Mouse (Mus musculus) G1E (cell line): ENCODE data around the gene Tspan5. TPM values are rescaled to one million over a fixed set of nuclear protein-coding genes. Genes with fewer than 3 reads are reported as not detected.

Experiments used
- ATAC-seq: 2 replicates; pipeline ENCODE4 v1.8.0; 2016; ENCODE audit warnings: mild to moderate bottlenecking; ENCODE audit not compliant: insufficient number of reproducible peaks, poor library complexity, low FRiP score, severe bottlenecking; ENCODE audit errors: extremely low read depth
- DNase-seq: peaks from one replicate; pipeline ENCODE4 v3.0.0; 2012; ENCODE audit warnings: low spot score
- H3K27me3 ChIP-seq: 2 replicates; pipeline ENCODE4 v1.6.1; 2012; ENCODE audit warnings: mild to moderate bottlenecking, low read length, inconsistent platforms; ENCODE audit not compliant: insufficient read depth
- H3K36me3 ChIP-seq: replicated peaks from 2 replicates; pipeline ENCODE3; 2012; ENCODE audit warnings: mild to moderate bottlenecking, inconsistent platforms
- H3K4me1 ChIP-seq: 2 replicates; pipeline ENCODE4 v1.6.1; 2012; ENCODE audit warnings: low read depth, low read length, inconsistent platforms, mixed read lengths; ENCODE audit not compliant: insufficient read depth
- H3K4me3 ChIP-seq: 2 replicates; pipeline ENCODE4 v1.5.1; 2012; ENCODE audit warnings: low read depth, mild to moderate bottlenecking, inconsistent platforms, low read length, moderate library complexity, mixed read lengths
- H3K9me3 ChIP-seq: replicated peaks from 2 replicates; pipeline ENCODE4 v1.6.1; 2012; ENCODE audit warnings: inconsistent platforms
- CTCF ChIP-seq: IDR thresholded peaks from 2 replicates; pipeline ENCODE4 v1.5.1; 2012; ENCODE audit warnings: low read depth, low read length, inconsistent platforms, mixed read lengths
- GATA1 ChIP-seq: IDR thresholded peaks from 2 replicates; pipeline ENCODE4 v1.6.1; 2012; ENCODE audit warnings: borderline replicate concordance, low read length, inconsistent platforms, mixed read lengths
- GATA2 ChIP-seq: IDR thresholded peaks from 2 replicates; pipeline ENCODE4 v1.6.1; 2012; ENCODE audit warnings: low read depth, low read length, inconsistent platforms, borderline replicate concordance
- POLR2AphosphoS5 ChIP-seq: IDR thresholded peaks from 2 replicates; pipeline ENCODE4 v1.6.1; 2012; ENCODE audit warnings: low read depth, low read length, inconsistent platforms; ENCODE audit not compliant: insufficient replicate concordance
- TAL1 ChIP-seq: conservative IDR thresholded peaks from 2 replicates; pipeline ENCODE4 v1.6.1; 2012; ENCODE audit warnings: low read depth, low read length, inconsistent platforms, mixed read lengths
- polyA plus RNA-seq: library from polyadenylated mRNA; stranded (reverse); fragments of >175 nt; gene quantifications from 2 replicates; pipeline ENCODE4 v1.2.3, GENCODE M21; 2012
- total RNA-seq, 2 experiments: library from RNA; stranded (forward) in 1 of 2; stranded (reverse) in 1 of 2; fragments of 200-1000 nt in 1 of 2; fragments of >200 nt in 1 of 2; fragmentation: Nextera tagmentation in 1 of 2; gene quantifications; 2 replicates each; pipeline ENCODE4 v1.2.3; 2014 to 2017

Gene Tspan5
- total and polyA plus RNA-seq, 3 experiments: 0.05 TPM; not detected in 2

DNA sequence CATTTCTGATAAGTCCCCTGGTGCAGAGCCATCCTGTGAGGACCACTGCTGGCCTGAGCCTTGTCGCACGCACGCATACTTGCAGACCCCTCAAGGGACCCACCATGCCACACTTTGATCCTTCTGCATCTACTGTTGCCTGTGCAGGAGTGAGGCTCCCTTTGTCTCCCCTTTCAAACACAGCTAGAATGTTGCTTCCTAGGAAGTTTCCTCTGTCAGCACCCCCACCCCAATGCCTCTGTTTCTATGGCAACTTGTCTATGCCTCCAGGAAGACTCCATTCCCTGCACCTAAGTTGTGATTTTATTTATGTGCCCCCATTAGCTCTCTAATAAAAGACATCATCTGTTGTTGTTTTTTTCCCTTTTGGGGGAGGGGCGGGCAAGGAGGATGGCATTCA is 115.0 kb downstream of the Tspan5 start:
- DNase-seq (no peak), ATAC-seq (no peak)
- H3K9me3 ChIP-seq: no peaks in the 10 kb centered on the region
- no peak overlapping the region for H3K4me3 ChIP-seq
- no peaks in the 10 kb centered on the region for H3K36me3 ChIP-seq
- H3K4me1 ChIP-seq: no peaks in the 10 kb centered on the region
- peaks cover 5% of the 10 kb centered on the region; the same call in 1 of the 2 replicates for H3K27me3 ChIP-seq
- TF ChIP-seq TAL1 (no peak), CTCF (no peak), POLR2AphosphoS5 (no peak)

DNA sequence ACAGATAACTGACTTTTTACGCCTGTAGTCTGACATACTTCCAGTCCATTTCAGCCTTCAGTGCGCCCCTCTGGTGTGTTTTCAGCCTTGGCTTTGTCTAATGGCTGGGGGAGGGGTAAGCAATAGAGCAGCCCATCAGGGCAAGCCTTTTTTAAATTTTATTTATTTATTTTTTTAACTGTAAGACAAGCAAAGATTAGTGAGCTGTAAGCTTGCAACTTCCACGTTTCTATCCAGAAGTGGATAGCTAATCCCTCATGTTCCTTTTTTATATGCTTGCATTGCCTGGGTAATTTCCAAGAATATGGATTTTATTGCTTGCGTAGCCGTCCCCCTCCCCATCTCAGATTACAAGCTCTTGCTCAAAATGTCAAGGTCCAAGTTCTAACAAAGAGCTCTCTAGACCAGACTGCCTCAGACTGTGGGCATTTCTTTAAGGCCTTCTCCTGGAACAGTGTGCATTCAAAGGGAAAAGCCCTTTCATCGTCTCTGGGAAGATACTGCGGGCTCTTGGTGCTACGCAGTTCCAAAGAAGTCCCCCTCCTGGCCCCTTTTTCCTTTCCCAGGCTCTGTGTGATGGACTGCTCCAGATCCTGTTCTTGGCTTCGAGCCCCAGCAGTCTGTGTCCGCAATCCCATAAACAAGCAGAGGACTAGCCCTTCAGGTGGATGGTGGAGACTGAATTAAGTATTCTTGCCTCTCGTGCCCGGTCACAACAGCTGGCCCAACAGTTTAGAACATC is 116.0 kb downstream of the Tspan5 start:
- TF ChIP-seq GATA1 (no peak), TAL1 (no peak), GATA2 (no peak), POLR2AphosphoS5 (no peak), CTCF (no peak)
- H3K27me3 ChIP-seq: peaks cover 6% of the 10 kb centered on the region; the same call in 1 of the 2 replicates
- ATAC-seq: no peak
- DNase-seq: no peak
- H3K4me1 ChIP-seq: no peaks in the 10 kb centered on the region
- no peaks in the 10 kb centered on the region for H3K36me3 ChIP-seq
- H3K9me3 ChIP-seq: no peaks in the 10 kb centered on the region
- no peak overlapping the region for H3K4me3 ChIP-seq

DNA sequence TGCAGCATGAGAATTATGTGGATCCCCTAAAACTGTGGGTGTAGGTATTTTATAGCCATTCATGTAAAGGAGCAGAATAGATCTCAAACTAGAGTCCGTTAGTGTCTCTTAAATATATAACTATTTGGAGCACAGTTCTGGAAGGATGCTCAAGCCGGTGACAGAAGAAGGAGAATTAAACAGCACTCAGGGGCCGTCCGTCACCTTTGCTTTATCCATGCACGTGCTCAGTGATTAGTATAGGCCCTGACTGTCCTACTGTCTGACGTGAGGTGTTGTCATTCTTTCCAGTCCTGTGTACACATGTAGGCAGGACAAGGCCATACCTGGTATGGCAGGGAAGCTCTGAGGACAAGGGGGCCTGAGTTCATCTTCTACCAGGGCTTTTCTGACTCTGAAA is 116.7 kb downstream of the Tspan5 start:
- H3K4me1 ChIP-seq: no peaks in the 10 kb centered on the region
- ATAC-seq: no peak
- H3K9me3 ChIP-seq: no peaks in the 10 kb centered on the region
- no peaks in the 10 kb centered on the region for H3K36me3 ChIP-seq
- no peak for DNase-seq
- H3K27me3 ChIP-seq: peaks cover 8% of the 10 kb centered on the region; the same call in 1 of the 2 replicates
- no peak overlapping the region for H3K4me3 ChIP-seq
- no peak for TF ChIP-seq POLR2AphosphoS5
- no peak for TF ChIP-seq TAL1
- no peak for TF ChIP-seq CTCF

DNA sequence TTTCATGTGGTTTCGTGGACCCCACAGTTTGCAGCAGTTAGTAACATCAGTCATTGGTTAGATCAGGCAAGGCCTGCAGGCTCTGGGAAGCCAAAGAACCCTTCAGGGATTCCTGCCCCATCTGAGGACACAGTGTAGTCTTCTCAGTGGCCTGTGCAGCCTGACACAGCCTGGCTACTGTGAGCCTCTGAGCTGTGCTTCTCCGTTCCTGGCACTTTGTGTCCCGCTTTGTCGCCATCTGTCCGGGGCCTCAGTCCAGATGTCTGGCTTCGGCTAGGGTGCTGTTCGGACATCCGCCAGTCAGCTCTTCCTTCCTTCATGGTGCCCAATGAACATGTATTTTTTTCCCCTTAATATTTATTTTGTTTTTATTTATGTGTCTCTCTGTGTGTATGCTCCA is 117.2 kb downstream of the Tspan5 start:
- no peak overlapping the region for H3K4me3 ChIP-seq
- no peak for ATAC-seq
- TF ChIP-seq POLR2AphosphoS5: no peak
- TF ChIP-seq GATA1: no peak
- TF ChIP-seq TAL1: no peak
- no peak for TF ChIP-seq CTCF
- TF ChIP-seq GATA2: no peak
- H3K9me3 ChIP-seq: no peaks in the 10 kb centered on the region
- H3K27me3 ChIP-seq: peaks cover 8% of the 10 kb centered on the region; the same call in 1 of the 2 replicates
- no peak for DNase-seq
- no peaks in the 10 kb centered on the region for H3K4me1 ChIP-seq
- H3K36me3 ChIP-seq: no peaks in the 10 kb centered on the region

DNA sequence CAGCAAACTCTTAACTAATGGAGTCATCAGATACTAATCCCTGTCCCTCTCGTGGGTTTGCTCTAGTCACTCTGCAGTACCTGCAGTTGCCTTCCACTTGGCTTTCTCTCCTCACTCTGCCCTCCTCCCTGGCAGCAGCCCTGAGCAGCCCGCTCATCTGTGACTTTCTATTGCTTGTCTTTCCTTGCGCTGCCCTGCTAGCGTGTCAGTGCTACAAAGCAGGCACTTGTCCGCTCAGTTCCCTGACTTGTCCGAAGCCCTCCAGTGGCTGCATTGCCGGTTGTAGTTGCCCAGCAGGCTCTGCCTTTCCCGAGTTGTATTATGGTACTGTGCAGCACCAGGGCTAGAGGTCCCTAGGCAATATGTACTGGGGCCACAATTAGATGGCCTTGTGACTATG is 117.7 kb downstream of the Tspan5 start:
- Histone ChIP-seq H3K36me3 (no peaks in the 10 kb centered on the region), H3K4me3 (no peak overlapping the region), H3K27me3 (peaks cover 8% of the 10 kb centered on the region; the same call in 1 of the 2 replicates), H3K4me1 (no peaks in the 10 kb centered on the region), H3K9me3 (no peaks in the 10 kb centered on the region)
- TF ChIP-seq POLR2AphosphoS5 (no peak), GATA1 (no peak), CTCF (no peak), TAL1 (no peak), GATA2 (no peak)
- DNase-seq (no peak), ATAC-seq (no peak)

DNA sequence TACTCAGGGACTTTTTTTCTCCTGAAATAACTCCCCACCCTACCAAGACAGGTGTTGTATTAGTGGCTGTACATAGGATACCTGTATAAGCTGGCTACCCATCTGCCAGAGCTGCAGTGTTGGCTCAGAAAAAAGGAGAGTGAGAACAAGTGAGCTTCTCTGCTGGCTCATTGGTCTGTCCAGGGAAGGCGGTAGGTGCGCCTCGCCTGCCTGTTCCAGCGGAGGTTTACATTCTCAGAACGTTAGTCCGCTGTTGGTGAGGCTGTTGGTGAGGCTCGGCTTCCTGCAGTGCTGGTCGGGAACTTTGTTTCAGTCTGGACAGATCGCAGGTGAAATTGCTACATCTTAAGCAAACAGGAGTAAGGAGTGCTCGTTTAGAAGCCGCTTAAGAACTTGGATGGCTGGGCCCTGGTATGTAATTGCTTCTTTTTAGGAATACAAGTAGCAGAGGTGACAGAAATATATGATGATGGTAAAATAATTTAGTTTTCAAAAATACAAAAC is 118.3 kb downstream of the Tspan5 start:
- no peaks in the 10 kb centered on the region for H3K4me1 ChIP-seq
- no peaks in the 10 kb centered on the region for H3K36me3 ChIP-seq
- H3K4me3 ChIP-seq: no peak overlapping the region
- ATAC-seq (no peak), DNase-seq (no peak)
- TF ChIP-seq TAL1 (no peak), GATA2 (no peak)
- H3K9me3 ChIP-seq: no peaks in the 10 kb centered on the region
- peaks cover 11% of the 10 kb centered on the region for H3K27me3 ChIP-seq

DNA sequence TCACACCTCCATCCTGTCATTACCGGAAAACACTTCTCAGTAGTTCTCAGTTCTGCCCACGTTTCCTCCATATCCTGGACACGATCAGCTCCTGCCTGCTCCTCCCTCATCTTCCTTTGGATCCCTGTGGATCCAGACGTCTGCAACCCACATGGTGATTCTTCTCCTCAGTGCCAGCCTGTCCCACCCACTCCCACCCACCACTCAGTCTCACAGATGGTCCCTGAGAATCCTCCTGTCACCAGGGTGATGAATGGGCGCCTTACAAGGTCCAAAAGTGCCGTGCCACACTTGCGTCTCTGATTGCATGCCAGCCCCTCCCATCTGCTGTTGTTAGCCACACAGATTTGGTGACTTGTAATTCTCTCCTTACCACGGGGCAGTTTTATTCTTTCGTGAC is 119.0 kb downstream of the Tspan5 start:
- no peak for TF ChIP-seq CTCF
- no peak for TF ChIP-seq POLR2AphosphoS5
- TF ChIP-seq TAL1: no peak
- TF ChIP-seq GATA1: no peak
- TF ChIP-seq GATA2: no peak
- H3K4me3 ChIP-seq: no peak overlapping the region
- no peak for ATAC-seq
- H3K27me3 ChIP-seq: peaks cover 16% of the 10 kb centered on the region
- H3K9me3 ChIP-seq: no peaks in the 10 kb centered on the region
- no peaks in the 10 kb centered on the region for H3K4me1 ChIP-seq
- no peak for DNase-seq
- no peaks in the 10 kb centered on the region for H3K36me3 ChIP-seq
